Mouse (Mus musculus) gastrocnemius, postnatal 25 days (tissue): Measurements from ENCODE around the gene Btnl1. TPM values are rescaled to one million over a fixed set of nuclear protein-coding genes. Genes with fewer than 3 reads are reported as not detected.

Source experiments
- DNase-seq: peaks from one replicate; pipeline ENCODE4 v3.0.0; 2022
- total RNA-seq, 2 experiments: library from RNA; stranded (reverse); gene quantifications; 1 replicate in 1 of 2; 2 replicates in 1 of 2; pipeline ENCODE4 v1.2.3; 2021

Gene Btnl1
- total RNA-seq, 2 experiments from 2014 or later: not detected

DNA sequence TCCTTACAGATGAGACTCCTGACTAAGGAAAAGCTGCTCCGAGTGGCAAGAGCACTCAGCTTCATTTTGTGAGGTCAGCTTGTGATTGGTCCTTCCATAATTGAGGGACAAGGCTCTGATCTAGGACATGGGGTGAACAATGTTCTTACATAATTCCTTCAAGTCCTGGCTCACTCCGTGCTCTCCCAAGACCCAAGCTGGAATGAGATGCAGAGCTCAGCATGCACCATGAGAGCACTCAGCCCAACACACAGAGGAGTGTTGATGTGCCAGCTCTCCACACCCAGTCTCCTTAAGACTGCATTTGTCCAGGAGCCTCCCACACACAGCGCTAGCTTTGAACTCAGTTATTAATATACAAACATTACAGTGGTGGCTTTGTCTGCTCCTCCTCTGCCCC is 7.8 kb downstream of the Btnl1 start:
- DNase-seq: no peak

DNA sequence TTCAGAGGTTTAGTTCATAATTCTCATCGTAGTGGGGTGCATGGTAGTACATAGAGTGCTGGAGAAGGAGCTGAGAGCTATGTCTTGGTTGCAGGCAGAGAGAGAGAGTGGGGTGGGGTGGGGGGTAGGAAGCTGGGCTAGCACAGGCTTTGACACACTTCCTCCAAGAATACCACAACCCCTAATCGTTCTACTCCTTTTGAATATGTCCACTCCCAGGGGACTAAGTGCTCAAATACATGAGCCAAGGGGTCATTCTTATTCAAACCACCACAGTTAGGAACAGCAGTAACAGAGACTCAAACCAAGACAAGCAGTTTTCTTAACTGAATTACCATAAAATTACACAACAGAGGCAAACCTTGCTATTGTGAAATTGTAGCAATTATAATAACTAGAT is 9.7 kb downstream of the Btnl1 start:
- no peak for DNase-seq

DNA sequence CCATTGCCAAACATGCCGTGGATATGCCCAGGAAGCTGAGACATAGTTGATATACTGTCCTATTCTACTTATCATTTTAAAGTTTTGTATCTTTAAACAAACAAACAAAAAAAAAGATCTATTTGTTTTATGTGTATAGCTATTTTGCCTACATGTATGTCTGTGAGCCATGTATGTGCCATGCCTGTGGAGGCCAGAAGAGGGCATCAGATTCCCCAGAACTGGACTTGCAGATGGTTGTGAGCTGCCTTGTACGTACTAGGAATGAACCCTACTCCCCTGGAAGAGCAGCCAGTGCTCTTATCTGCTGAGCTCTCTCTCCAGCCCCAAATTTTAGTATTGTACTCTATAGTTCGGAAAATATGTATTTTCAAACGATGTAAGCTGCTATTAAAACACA is 11.6 kb downstream of the Btnl1 start:
- no peak for DNase-seq

DNA sequence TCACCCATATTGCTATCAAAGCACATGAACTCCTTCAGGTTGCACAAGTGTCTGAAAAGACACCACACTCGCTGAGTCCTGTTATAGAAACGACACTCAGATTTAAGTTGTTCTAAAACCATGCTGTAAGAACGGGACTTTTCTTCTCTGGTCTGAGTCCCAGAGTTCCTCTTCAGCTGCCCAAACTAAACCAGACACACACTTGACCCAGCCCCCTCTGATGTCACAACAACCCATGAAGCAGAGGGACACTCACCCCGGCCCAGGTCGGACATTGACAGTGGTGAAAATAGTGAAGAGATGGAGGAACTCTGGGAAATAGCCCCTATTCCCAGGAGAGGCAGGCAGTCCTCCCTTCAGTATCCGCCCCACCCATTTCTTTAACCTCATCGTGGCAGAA is 14.6 kb downstream of the Btnl1 start:
- DNase-seq: no peak

DNA sequence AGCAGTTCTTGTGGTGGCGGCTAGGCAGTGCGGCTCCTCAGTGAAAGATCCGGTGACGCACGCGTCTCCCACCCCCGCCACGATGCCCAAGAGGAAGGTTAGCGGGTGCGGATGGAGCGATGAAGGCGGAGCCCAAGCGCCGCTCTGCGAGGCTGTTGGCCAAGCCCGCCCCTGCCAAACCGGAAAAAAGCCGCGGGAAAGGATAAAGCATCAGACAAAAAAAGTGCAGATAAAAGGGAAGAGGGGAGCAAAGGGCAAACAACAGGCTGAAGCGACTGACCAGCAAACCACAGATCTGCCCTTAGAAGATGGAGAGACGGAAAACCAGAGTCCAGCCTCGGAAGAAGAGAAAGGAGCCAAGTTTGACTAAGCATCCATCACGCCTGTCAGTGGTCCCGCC is 15.4 kb downstream of the Btnl1 start:
- DNase-seq: no peak

DNA sequence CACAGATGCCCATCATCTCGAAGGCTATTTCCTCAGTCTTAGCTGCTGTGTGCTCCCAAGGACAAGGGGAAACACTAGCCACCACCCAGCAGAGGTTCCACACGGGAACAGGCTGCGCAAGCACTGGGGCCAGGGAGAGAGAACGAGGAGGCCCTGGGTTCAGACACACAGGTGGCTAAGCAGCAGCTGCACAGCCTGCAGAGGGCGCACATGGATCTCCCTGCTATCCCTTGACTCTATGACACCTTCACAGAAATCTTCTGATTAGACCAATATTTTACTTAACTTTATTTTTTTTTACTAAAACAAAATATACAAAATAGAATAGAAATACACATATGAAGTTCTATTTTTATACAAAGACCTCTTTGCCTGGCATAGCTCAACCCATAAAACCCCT is 20.4 kb downstream of the Btnl1 start:
- DNase-seq: no peak

DNA sequence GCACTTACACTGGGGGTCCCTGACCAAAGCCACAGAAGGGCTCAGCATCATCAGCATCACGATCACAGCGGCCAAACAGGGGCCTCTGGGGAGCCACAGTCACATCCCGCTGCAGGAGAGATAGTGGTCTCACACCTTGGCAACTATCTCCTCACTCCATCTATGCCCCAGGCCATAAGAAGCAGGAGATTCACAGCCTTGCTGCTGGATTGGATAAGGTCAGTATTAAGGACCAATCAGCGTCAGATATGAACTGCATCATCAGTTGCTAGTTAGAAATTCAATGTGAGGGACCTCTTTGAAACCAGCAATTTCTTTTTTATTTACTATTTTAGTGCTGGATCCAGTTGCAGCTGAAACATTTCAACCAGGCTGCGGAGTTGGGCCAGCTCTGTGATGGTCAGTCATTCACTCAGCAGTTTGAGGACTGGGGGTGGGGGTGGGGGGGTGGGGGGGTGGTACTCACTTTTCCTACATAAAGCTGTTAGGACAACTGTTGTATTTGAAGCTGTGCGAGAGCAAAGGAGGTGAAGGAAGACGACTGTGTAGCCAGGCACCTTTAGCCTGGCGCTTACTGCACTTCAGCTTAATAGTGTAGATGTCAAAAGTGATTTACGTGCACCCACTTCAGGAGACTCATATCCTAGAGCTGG is 21.3 kb downstream of the Btnl1 start:
- no peak for DNase-seq

DNA sequence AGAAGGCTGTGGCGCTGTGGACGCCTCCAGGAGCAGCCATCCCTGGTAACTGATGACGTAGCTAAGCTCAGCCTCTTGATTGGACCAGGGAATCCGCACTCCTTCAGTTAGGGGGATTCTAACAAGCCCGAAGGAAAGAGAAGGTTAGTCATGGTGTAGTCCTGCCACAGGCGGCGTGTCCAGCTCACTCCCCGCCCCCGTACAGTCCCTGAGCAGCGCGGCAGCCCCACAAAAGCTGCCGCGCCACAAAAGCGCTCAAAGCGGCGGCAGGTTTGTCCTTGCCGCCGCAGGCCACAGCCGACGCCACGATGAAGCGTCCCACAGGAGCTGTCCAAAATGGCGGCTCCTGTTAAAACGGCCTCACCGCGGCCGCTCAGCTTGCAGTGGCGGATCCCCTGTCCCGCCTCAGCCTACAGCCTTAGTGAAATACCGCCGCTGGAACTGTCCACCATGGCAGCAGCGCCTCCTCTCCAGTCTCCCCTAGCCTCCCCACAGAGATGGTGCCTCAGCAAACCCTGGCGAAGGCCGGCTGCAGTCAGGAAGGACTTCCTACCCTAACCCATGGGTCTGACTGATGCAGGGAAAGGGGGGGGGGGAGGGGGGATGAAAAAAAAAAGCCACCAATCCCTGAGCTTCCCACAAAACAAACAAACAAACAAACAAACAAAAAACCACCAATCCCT is 21.9 kb downstream of the Btnl1 start, which contains the start of gene BC051142:
Gene BC051142 (plus strand): TSS at position 110 of the 683 bp plus-strand sequence.
- DNase-seq: peak; percentile 57

DNA sequence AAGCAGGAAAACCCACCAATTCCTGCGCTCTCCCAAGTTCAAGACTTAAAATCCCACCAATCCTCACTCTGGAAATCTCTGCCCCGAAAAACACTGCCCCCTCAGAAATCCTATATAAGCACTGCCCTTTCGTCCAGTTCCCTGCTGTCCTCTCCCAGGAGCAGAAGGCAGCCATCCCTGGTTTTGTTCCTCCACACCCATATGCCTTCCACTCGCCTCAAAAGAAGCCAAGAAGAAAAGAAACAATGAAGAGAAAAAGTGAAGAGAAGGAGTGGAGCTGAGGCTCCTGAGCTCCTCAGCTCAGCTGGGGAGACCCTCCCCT is 22.4 kb downstream of the Btnl1 start:
- no peak for DNase-seq

DNA sequence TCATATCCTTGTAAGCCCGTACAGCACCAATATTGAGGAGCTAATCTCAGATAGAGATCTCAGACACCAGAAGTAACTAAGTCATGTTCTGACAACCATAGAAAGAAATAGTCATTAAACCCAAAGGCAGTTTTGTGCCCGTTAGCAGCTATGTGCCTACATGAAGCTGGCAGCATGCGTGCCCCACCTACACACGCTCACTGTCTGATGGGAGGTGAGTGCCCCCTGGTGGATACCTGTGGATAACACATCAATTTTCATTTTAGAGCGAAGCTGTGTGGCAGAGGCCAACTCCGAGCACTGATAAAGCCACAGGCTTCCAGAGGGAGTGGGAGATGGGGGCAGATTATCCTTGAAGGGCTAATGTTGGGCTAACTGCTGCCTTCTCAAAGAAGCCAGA is 34.2 kb downstream of the Btnl1 start:
- DNase-seq: peak; percentile 20

DNA sequence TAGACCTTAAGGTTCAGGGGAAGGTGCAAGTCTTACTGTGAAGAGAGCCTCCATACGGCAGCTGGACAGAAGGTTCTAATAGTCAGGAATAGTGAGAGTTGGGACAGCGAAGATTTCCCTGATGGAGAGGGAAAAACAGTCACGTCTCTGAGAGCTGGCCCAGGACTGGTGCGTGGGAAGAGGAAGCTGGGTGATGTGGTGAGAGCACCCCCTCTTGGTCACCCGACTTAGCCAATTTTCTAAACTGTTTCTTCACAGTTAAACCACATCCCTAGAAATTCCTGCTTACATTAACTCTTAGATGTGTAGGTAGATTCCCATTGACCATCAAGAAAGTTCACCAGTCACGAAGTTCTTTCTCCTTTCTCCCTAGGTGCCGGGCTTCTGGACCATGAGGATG is 43.1 kb downstream of the Btnl1 start:
- no peak for DNase-seq

DNA sequence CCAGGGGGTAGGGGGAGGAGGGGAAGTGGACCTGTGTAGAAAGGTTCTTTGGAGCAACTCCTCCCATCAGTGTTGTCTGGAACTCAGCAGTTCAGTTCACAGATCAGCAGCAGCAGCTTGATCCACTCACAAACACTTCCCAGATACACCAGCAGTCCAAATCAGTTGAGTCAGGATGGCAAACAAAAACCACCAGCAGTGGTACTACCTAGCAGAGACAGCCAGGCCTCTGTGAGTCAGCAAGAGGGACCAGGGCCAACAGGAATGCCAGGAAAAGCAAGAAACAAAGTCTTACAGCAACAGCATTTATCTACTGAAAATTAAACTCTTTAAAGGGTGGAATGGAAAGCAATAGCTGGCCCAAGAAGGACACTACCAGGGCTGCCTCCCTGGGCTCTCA is 50.7 kb downstream of the Btnl1 start:
- no peak for DNase-seq

Other genes with a start within 250 kb of the Btnl1 start
- under 1 TPM; 0.28 to 0.67 TPM for gene H2-DMb2, start 233.8 kb upstream of the Btnl1 start, total RNA-seq
- 1 to 10 TPM in 1 of 2 experiments, under 1 TPM in 1; 0.43 to 1.2 TPM for gene H2-DMb1, start 224.1 kb upstream of the Btnl1 start, total RNA-seq
- gene Tap1, start 189.6 kb upstream of the Btnl1 start, total RNA-seq: 1 to 10 TPM; 1.4 to 1.5 TPM
- gene Psmb9, start 189.4 kb upstream of the Btnl1 start, total RNA-seq: 1 to 10 TPM; 1.3 to 3.1 TPM
- 1 to 10 TPM; 2.9 to 4.8 TPM for gene Psmb8, start 179.4 kb upstream of the Btnl1 start, total RNA-seq
- gene Tap2, start 173.6 kb upstream of the Btnl1 start, total RNA-seq: 1 to 10 TPM; 4.3 to 5.1 TPM
- gene H2-Ob, start 138.2 kb upstream of the Btnl1 start, total RNA-seq: under 1 TPM in 1 of 2 experiments, not detected in 1; 0.13 TPM
- 1 to 10 TPM; 2.7 to 3.3 TPM for gene H2-Ab1, start 119.4 kb upstream of the Btnl1 start, total RNA-seq
- gene H2-Aa, start 89.3 kb upstream of the Btnl1 start, total RNA-seq: 1 to 10 TPM; 4.4 to 4.5 TPM
- 1 to 10 TPM; 3.9 to 5.5 TPM for gene H2-Eb1, start 71.3 kb upstream of the Btnl1 start, total RNA-seq
- not detected for gene H2-Eb2, start 51.5 kb upstream of the Btnl1 start, total RNA-seq
- gene Btnl2, start 22.3 kb upstream of the Btnl1 start, total RNA-seq: under 1 TPM; 0.31 to 0.43 TPM
- gene BC051142, start 21.7 kb downstream of the Btnl1 start, total RNA-seq: not detected
- not detected for gene Btnl4, start 100.2 kb downstream of the Btnl1 start, total RNA-seq
- not detected for gene Btnl6, start 140.2 kb downstream of the Btnl1 start, total RNA-seq
- gene Notch4, start 187.1 kb downstream of the Btnl1 start, total RNA-seq: 10 to 100 TPM; 11.3 to 12.4 TPM
- gene Gpsm3, start 212.7 kb downstream of the Btnl1 start, total RNA-seq: 1 to 10 TPM; 2.3 to 2.6 TPM
- 10 to 100 TPM; 12.1 to 13.6 TPM for gene Pbx2, start 214.1 kb downstream of the Btnl1 start, total RNA-seq
- under 1 TPM in 1 of 2 experiments, not detected in 1; 0.24 TPM for gene Ager, start 220.7 kb downstream of the Btnl1 start, total RNA-seq
- 10 to 100 TPM; 16.4 to 19.2 TPM for gene Rnf5, start 226.6 kb downstream of the Btnl1 start, total RNA-seq
- gene Agpat1, start 227.1 kb downstream of the Btnl1 start, total RNA-seq: 10 to 100 TPM; 53.6 to 56.9 TPM
- gene Egfl8, start 238.8 kb downstream of the Btnl1 start, total RNA-seq: 1 to 10 TPM; 2.8 to 3.1 TPM